Mouse (Mus musculus) neural tube, embryonic 15.5 days (tissue): ENCODE results near the gene Bend5. TPM values are rescaled to one million over a fixed set of nuclear protein-coding genes. Genes with fewer than 3 reads are reported as not detected.

ENCODE experiments used
- ATAC-seq: fragments of 200-750 bp; cut with Nextera tagmentation; 2 replicates; pipeline ENCODE4 v1.8.0; 2017; ENCODE audit warnings: mild to moderate bottlenecking, moderate TSS enrichment, moderate library complexity; ENCODE audit not compliant: low FRiP score
- H3K27ac ChIP-seq: fragments of 300-500 bp; sonication (generic); replicated peaks from 2 replicates; pipeline ENCODE4 v1.5.1; 2015; ENCODE audit warnings: mild to moderate bottlenecking, inconsistent platforms
- H3K27me3 ChIP-seq: fragments of 300-500 bp; sonication (generic); replicated peaks from 2 replicates; pipeline ENCODE4 v1.6.1; 2015; ENCODE audit warnings: inconsistent platforms
- H3K36me3 ChIP-seq: fragments of 300-500 bp; sonication (generic); 2 replicates; pipeline ENCODE4 v1.6.1; 2015; ENCODE audit warnings: inconsistent platforms
- H3K4me1 ChIP-seq: fragments of 300-500 bp; sonication (generic); 2 replicates; pipeline ENCODE4 v1.6.1; 2015; ENCODE audit warnings: inconsistent platforms
- H3K4me2 ChIP-seq: fragments of 300-500 bp; sonication (generic); 2 replicates; pipeline ENCODE4 v1.6.1; 2015; ENCODE audit warnings: inconsistent platforms, mild to moderate bottlenecking, moderate library complexity
- H3K4me3 ChIP-seq: fragments of 300-500 bp; sonication (generic); replicated peaks from 2 replicates; pipeline ENCODE4 v1.5.1; 2015; ENCODE audit warnings: mild to moderate bottlenecking, inconsistent platforms
- H3K9ac ChIP-seq: fragments of 300-500 bp; sonication (generic); replicated peaks from 2 replicates; pipeline ENCODE4 v1.6.1; 2015; ENCODE audit warnings: mild to moderate bottlenecking, inconsistent platforms
- H3K9me3 ChIP-seq: fragments of 300-500 bp; sonication (generic); replicated peaks from 2 replicates; pipeline ENCODE4 v1.6.1; 2016; ENCODE audit warnings: inconsistent platforms
- WGBS: fragments of 180-500 bp; shearing (Covaris S2); methylation state at CpG from one replicate; pipeline ENCODE4 v1.1.7; 2015; ENCODE audit warnings: mixed read lengths; 5-methylcytosine and 5-hydroxymethylcytosine counted together
- polyA plus RNA-seq: library from polyadenylated mRNA; unstranded; fragments of >200 nt; fragmentation: Nextera tagmentation; extraction: Ambion mirVana; gene quantifications from 2 replicates; pipeline ENCODE4 v1.2.1, GENCODE M21; 2015

Bend5 gene
- polyA plus RNA-seq, 1 experiment from 2014 or later, result 55.3 TPM

GRCm38 (mm10) chr4:111416551-111416950 lies 1.7 kb downstream of the Bend5 start:
- Histone ChIP-seq H3K27me3 (no peaks in the 10 kb centered on the region), H3K4me1 (peaks cover 45% of the 10 kb centered on the region), H3K4me2 (peak overlapping the region; percentile 69), H3K36me3 (peaks cover 7% of the 10 kb centered on the region), H3K9ac (0 out of 2 replicates have a peak overlapping the region, but pooled peaks have one; percentile 94), H3K4me3 (peak overlapping the region; percentile 91), H3K9me3 (no peaks in the 10 kb centered on the region), H3K27ac (no peak overlapping the region)
- WGBS, result 81% methylated on average over 3 of the region's 3 CpGs
- ATAC-seq, result no peak

- 0 out of 2 replicates have a peak overlapping the region, but pooled peaks have one; percentile 69 for H3K4me2 ChIP-seq
- no peaks in the 10 kb centered on the region for H3K9me3 ChIP-seq
- peaks cover 46% of the 10 kb centered on the region for H3K4me1 ChIP-seq
- no peak overlapping the region for H3K27ac ChIP-seq
- H3K4me3 ChIP-seq, result no peak overlapping the region
- no peak for ATAC-seq
- peaks cover 7% of the 10 kb centered on the region for H3K36me3 ChIP-seq
- 93% methylated on average over 5 of the region's 5 CpGs for WGBS
- H3K27me3 ChIP-seq, result no peaks in the 10 kb centered on the region
- no peak overlapping the region for H3K9ac ChIP-seq
Observed at GRCm38 (mm10) chr4:111417716-111418115, 2.9 kb downstream of the Bend5 start.

GRCm38 (mm10) chr4:111419476-111419875 lies 4.7 kb downstream of the Bend5 start:
- H3K36me3 ChIP-seq, result peaks cover 7% of the 10 kb centered on the region
- no peaks in the 10 kb centered on the region for H3K9me3 ChIP-seq
- H3K4me3 ChIP-seq, result no peak overlapping the region
- ATAC-seq, result no peak
- no peaks in the 10 kb centered on the region for H3K27me3 ChIP-seq
- H3K27ac ChIP-seq, result no peak overlapping the region
- peaks cover 43% of the 10 kb centered on the region for H3K4me1 ChIP-seq
- no peak overlapping the region for H3K4me2 ChIP-seq
- 98% methylated on average over 1 of the region's 1 CpGs for WGBS
- no peak overlapping the region for H3K9ac ChIP-seq

- Histone ChIP-seq H3K4me1 (peaks cover 42% of the 10 kb centered on the region), H3K36me3 (peaks cover 7% of the 10 kb centered on the region), H3K4me3 (no peak overlapping the region), H3K27ac (no peak overlapping the region), H3K27me3 (no peaks in the 10 kb centered on the region), H3K4me2 (no peak overlapping the region), H3K9ac (no peak overlapping the region), H3K9me3 (no peaks in the 10 kb centered on the region)
- ATAC-seq, result no peak
- WGBS, result 71% methylated on average over 3 of the region's 3 CpGs
Observed at GRCm38 (mm10) chr4:111420031-111420430, 5.2 kb downstream of the Bend5 start.

- Histone ChIP-seq H3K9ac (no peak overlapping the region), H3K36me3 (peaks cover 7% of the 10 kb centered on the region), H3K27me3 (no peaks in the 10 kb centered on the region), H3K4me2 (no peak overlapping the region), H3K9me3 (no peaks in the 10 kb centered on the region), H3K4me1 (peaks cover 38% of the 10 kb centered on the region), H3K4me3 (no peak overlapping the region), H3K27ac (no peak overlapping the region)
- ATAC-seq, result no peak
- WGBS, result 94% methylated on average over 4 of the region's 4 CpGs
Observed at GRCm38 (mm10) chr4:111420955-111421354, 6.1 kb downstream of the Bend5 start.

GRCm38 (mm10) chr4:111421785-111422184 lies 7.0 kb downstream of the Bend5 start:
- Histone ChIP-seq H3K9ac (no peak overlapping the region), H3K36me3 (peaks cover 7% of the 10 kb centered on the region), H3K4me1 (peaks cover 30% of the 10 kb centered on the region), H3K27ac (no peak overlapping the region), H3K9me3 (no peaks in the 10 kb centered on the region), H3K4me2 (no peak overlapping the region), H3K4me3 (no peak overlapping the region), H3K27me3 (no peaks in the 10 kb centered on the region)
- no peak for ATAC-seq
- WGBS, result 91% methylated on average over 6 of the region's 6 CpGs

- no peak overlapping the region for H3K4me2 ChIP-seq
- H3K9ac ChIP-seq, result no peak overlapping the region
- H3K27me3 ChIP-seq, result no peaks in the 10 kb centered on the region
- peaks cover 16% of the 10 kb centered on the region for H3K4me1 ChIP-seq
- no peak for ATAC-seq
- H3K27ac ChIP-seq, result no peak overlapping the region
- WGBS, result 100% methylated on average over 1 of the region's 1 CpGs
- H3K4me3 ChIP-seq, result no peak overlapping the region
- H3K36me3 ChIP-seq, result no peaks in the 10 kb centered on the region
- no peaks in the 10 kb centered on the region for H3K9me3 ChIP-seq
Observed at GRCm38 (mm10) chr4:111424371-111424950, 9.7 kb downstream of the Bend5 start.

GRCm38 (mm10) chr4:111425170-111425569 lies 10.4 kb downstream of the Bend5 start:
- WGBS, result 83% methylated on average over 6 of the region's 6 CpGs
- no peak for ATAC-seq

GRCm38 (mm10) chr4:111431186-111431585 lies 16.4 kb downstream of the Bend5 start:
- peaks cover 39% of the 10 kb centered on the region for H3K36me3 ChIP-seq
- no peak overlapping the region for H3K27ac ChIP-seq

More at GRCm38 (mm10) chr4:111425170-111425569, 10.4 kb downstream of the Bend5 start:
- no peak overlapping the region for H3K4me2 ChIP-seq
- H3K4me1 ChIP-seq, result peaks cover 11% of the 10 kb centered on the region
- H3K27ac ChIP-seq, result no peak overlapping the region; the same call in 1 of the 2 replicates
- H3K4me3 ChIP-seq, result no peak overlapping the region
- no peaks in the 10 kb centered on the region for H3K9me3 ChIP-seq
- H3K36me3 ChIP-seq, result no peaks in the 10 kb centered on the region
- H3K9ac ChIP-seq, result no peak overlapping the region
- no peaks in the 10 kb centered on the region for H3K27me3 ChIP-seq

GRCm38 (mm10) chr4:111432013-111432412 lies 17.2 kb downstream of the Bend5 start:
- H3K27me3 ChIP-seq, result no peaks in the 10 kb centered on the region
- no peaks in the 10 kb centered on the region for H3K9me3 ChIP-seq
- no peak overlapping the region for H3K4me2 ChIP-seq
- no peak overlapping the region for H3K27ac ChIP-seq
- WGBS, result 55% methylated on average over 5 of the region's 5 CpGs
- 0 out of 2 replicates have a peak, but pooled peaks cover 11% of the 10 kb centered on the region for H3K4me1 ChIP-seq
- H3K36me3 ChIP-seq, result peaks cover 46% of the 10 kb centered on the region
- no peak for ATAC-seq
- no peak overlapping the region for H3K9ac ChIP-seq
- no peak overlapping the region for H3K4me3 ChIP-seq

More at GRCm38 (mm10) chr4:111431186-111431585, 16.4 kb downstream of the Bend5 start:
- Histone ChIP-seq H3K4me3 (no peak overlapping the region), H3K4me2 (no peak overlapping the region), H3K9me3 (no peaks in the 10 kb centered on the region), H3K27me3 (no peaks in the 10 kb centered on the region), H3K9ac (no peak overlapping the region), H3K4me1 (0 out of 2 replicates have a peak, but pooled peaks cover 11% of the 10 kb centered on the region)
- 79% methylated on average over 2 of the region's 2 CpGs for WGBS
- ATAC-seq, result no peak

- Histone ChIP-seq H3K4me1 (peaks cover 14% of the 10 kb centered on the region; the same call in 1 of the 2 replicates), H3K36me3 (peaks cover 49% of the 10 kb centered on the region)
- 86% methylated on average over 5 of the region's 5 CpGs for WGBS
Observed at GRCm38 (mm10) chr4:111432417-111432816, 17.6 kb downstream of the Bend5 start.

GRCm38 (mm10) chr4:111441709-111442108 lies 26.9 kb downstream of the Bend5 start:
- Histone ChIP-seq H3K27ac (no peak overlapping the region), H3K9ac (no peak overlapping the region), H3K4me1 (peaks cover 42% of the 10 kb centered on the region), H3K9me3 (no peaks in the 10 kb centered on the region), H3K27me3 (no peaks in the 10 kb centered on the region), H3K4me3 (no peak overlapping the region), H3K4me2 (no peak overlapping the region), H3K36me3 (peaks cover 9% of the 10 kb centered on the region; the same call in 1 of the 2 replicates)
- no peak for ATAC-seq
- 61% methylated on average over 1 of the region's 1 CpGs for WGBS

More at GRCm38 (mm10) chr4:111432417-111432816, 17.6 kb downstream of the Bend5 start:
- ATAC-seq, result no peak
- H3K9me3 ChIP-seq, result no peaks in the 10 kb centered on the region
- H3K9ac ChIP-seq, result no peak overlapping the region
- no peak overlapping the region for H3K4me3 ChIP-seq
- H3K4me2 ChIP-seq, result no peak overlapping the region
- H3K27ac ChIP-seq, result no peak overlapping the region
- H3K27me3 ChIP-seq, result no peaks in the 10 kb centered on the region
